Mouse (Mus musculus) liver, postnatal 0 days (tissue): ENCODE data around the gene Pcdh15.

Experiments
- CTCF ChIP-seq: sonication (generic); IDR thresholded peaks from 2 replicates; pipeline ENCODE4 v1.5.1; 2016; ENCODE audit warnings: antibody characterized with exemption, low read depth
- EP300 ChIP-seq: IDR thresholded peaks from 2 replicates; pipeline ENCODE4 v1.6.1; 2016; ENCODE audit warnings: antibody characterized with exemption, low read depth, mild to moderate bottlenecking

- TF ChIP-seq CTCF (no peak), EP300 (no peak)
Observed at GRCm38 (mm10) chr10:73147543-73147942, 48.4 kb downstream of the Pcdh15 start.
